Mouse (Mus musculus): Measurements from ENCODE around the gene Etd. TPM values are rescaled to one million over a fixed set of nuclear protein-coding genes. Genes with fewer than 3 reads are reported as not detected.
"Not testable (repeated sequence)": the region's sequence is repeated elsewhere in the genome, so short reads cannot be mapped to it uniquely, and the experiment has no call there.

Gene Etd
- not detected in 2 replicates for polyA plus RNA-seq (2014; fragmentation: Nextera tagmentation; extraction: Ambion mirVana)

- Histone ChIP-seq H3K36me3 (ENCODE audit: control insufficient read depth, insufficient read depth, low read length) (no peaks in the 10 kb centered on the region), H3K9me3 (ENCODE audit: control insufficient read depth, low read length) (no peaks in the 10 kb centered on the region), H3K27me3 (ENCODE audit: control insufficient read depth, insufficient read depth, low read length) (no peaks in the 10 kb centered on the region), H3K9ac (replicated peaks; ENCODE audit: low read depth, low read length) (no peak within 1 kb of the TSS), H3K4me3 (ENCODE audit: low read depth, low read length) (no peak within 1 kb of the TSS), H3K27ac (ENCODE audit: low read depth, low read length) (no peak within 1 kb of the TSS), H3K4me1 (ENCODE audit: control insufficient read depth, insufficient read depth, low read length) (no peaks in the 10 kb centered on the region), H3K4me2 (ENCODE audit: low read depth, low read length) (no peak within 1 kb of the TSS)
- no peak for ATAC-seq (ENCODE audit: low read depth)
- 85% methylated on average over 3 of the region's 3 CpGs for WGBS
These were observed at the start of gene Etd for GRCm38 (mm10) chrX:53434618-53435017. Etd (plus strand) TSS chrX:53434918.

DNA sequence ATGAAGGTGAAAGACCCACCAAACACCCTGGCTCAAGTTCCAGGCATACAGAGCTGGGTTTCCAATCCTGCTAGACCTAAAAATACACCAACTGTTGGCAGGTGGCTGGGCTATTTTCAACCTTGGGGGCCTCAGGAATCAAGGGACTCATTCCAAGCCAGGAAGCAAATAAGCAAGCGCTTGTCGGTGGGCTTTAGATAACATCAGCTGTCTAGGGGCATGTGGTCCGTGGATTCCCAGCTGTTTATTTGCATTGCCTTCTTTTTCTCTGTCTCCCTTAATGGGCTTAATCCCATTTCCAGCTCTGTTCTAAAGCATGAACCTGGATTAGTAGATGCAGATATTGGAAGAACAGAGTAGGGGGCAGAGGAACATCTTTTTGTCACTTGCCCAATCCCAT is 48.4 kb upstream of the Etd start:
- Histone ChIP-seq H3K9me3 (ENCODE audit: control insufficient read depth, low read length) (no peaks in the 10 kb centered on the region), H3K4me3 (ENCODE audit: low read depth, low read length) (no peak overlapping the region), H3K27ac (ENCODE audit: low read depth, low read length) (no peak overlapping the region), H3K36me3 (ENCODE audit: control insufficient read depth, insufficient read depth, low read length) (no peaks in the 10 kb centered on the region), H3K27me3 (ENCODE audit: control insufficient read depth, insufficient read depth, low read length) (no peaks in the 10 kb centered on the region), H3K4me2 (ENCODE audit: low read depth, low read length) (no peak overlapping the region), H3K9ac (replicated peaks; ENCODE audit: low read depth, low read length) (no peak overlapping the region), H3K4me1 (ENCODE audit: control insufficient read depth, insufficient read depth, low read length) (no peaks in the 10 kb centered on the region)
- no peak for ATAC-seq (ENCODE audit: low read depth)
- WGBS: 78% methylated on average over 3 of the region's 3 CpGs

GRCm38 (mm10) chrX:53432888-53433287 is 1.8 kb upstream of the Etd start:
- Histone ChIP-seq H3K4me1 (ENCODE audit: control insufficient read depth, insufficient read depth, low read length) (no peaks in the 10 kb centered on the region), H3K9ac (replicated peaks; ENCODE audit: low read depth, low read length) (no peak overlapping the region), H3K4me3 (ENCODE audit: low read depth, low read length) (no peak overlapping the region), H3K27ac (ENCODE audit: low read depth, low read length) (no peak overlapping the region), H3K27me3 (ENCODE audit: control insufficient read depth, insufficient read depth, low read length) (no peaks in the 10 kb centered on the region), H3K36me3 (ENCODE audit: control insufficient read depth, insufficient read depth, low read length) (no peaks in the 10 kb centered on the region), H3K4me2 (ENCODE audit: low read depth, low read length) (no peak overlapping the region), H3K9me3 (ENCODE audit: control insufficient read depth, low read length) (no peaks in the 10 kb centered on the region)
- WGBS: 79% methylated on average over 1 of the region's 1 CpGs
- no peak for ATAC-seq (ENCODE audit: low read depth)

GRCm38 (mm10) chrX:53459573-53459972 is 24.9 kb downstream of the Etd start:
- H3K9me3 ChIP-seq (ENCODE audit: control insufficient read depth, low read length): no peaks in the 10 kb centered on the region
- no peaks in the 10 kb centered on the region for H3K36me3 ChIP-seq (ENCODE audit: control insufficient read depth, insufficient read depth, low read length)
- no peak overlapping the region for H3K4me3 ChIP-seq (ENCODE audit: low read depth, low read length)
- no peak for ATAC-seq (ENCODE audit: low read depth)
- H3K4me2 ChIP-seq (ENCODE audit: low read depth, low read length): no peak overlapping the region
- no peak overlapping the region for H3K27ac ChIP-seq (ENCODE audit: low read depth, low read length)
- no peaks in the 10 kb centered on the region for H3K27me3 ChIP-seq (ENCODE audit: control insufficient read depth, insufficient read depth, low read length)
- H3K4me1 ChIP-seq (ENCODE audit: control insufficient read depth, insufficient read depth, low read length): no peaks in the 10 kb centered on the region
- WGBS: 50% methylated on average over 3 of the region's 3 CpGs
- H3K9ac ChIP-seq (replicated peaks; ENCODE audit: low read depth, low read length): no peak overlapping the region

- H3K4me3 ChIP-seq (ENCODE audit: low read depth, low read length); ATAC-seq (ENCODE audit: low read depth); H3K27ac ChIP-seq (ENCODE audit: low read depth, low read length); H3K27me3 ChIP-seq (ENCODE audit: control insufficient read depth, insufficient read depth, low read length); H3K4me1 ChIP-seq (ENCODE audit: control insufficient read depth, insufficient read depth, low read length); H3K4me2 ChIP-seq (ENCODE audit: low read depth, low read length); H3K9ac ChIP-seq (replicated peaks; ENCODE audit: low read depth, low read length); H3K36me3 ChIP-seq (ENCODE audit: control insufficient read depth, insufficient read depth, low read length); H3K9me3 ChIP-seq (ENCODE audit: control insufficient read depth, low read length): not testable (repeated sequence)
These were observed 29.5 kb downstream of the Etd start for GRCm38 (mm10) chrX:53464194-53464593.

Other genes with a start within 250 kb of the Etd start
- 0.50 TPM in 1 of 2 replicates, not detected in the other for gene Plac1, start 194.8 kb upstream of the Etd start, polyA plus RNA-seq (2014; fragmentation: Nextera tagmentation; extraction: Ambion mirVana)
- gene Fam122b, start 165.1 kb upstream of the Etd start, polyA plus RNA-seq (2014; fragmentation: Nextera tagmentation; extraction: Ambion mirVana): 3.6 and 4.0 TPM in 2 replicates
- not detected in 2 replicates for gene Fam122c, start 161.5 kb upstream of the Etd start, polyA plus RNA-seq (2014; fragmentation: Nextera tagmentation; extraction: Ambion mirVana)
- 41.9 and 55.4 TPM in 2 replicates for gene Mospd1, start 64.4 kb upstream of the Etd start, polyA plus RNA-seq (2014; fragmentation: Nextera tagmentation; extraction: Ambion mirVana)
- 249 and 295 TPM in 2 replicates for gene Rtl8c, start 173.1 kb downstream of the Etd start, polyA plus RNA-seq (2014; fragmentation: Nextera tagmentation; extraction: Ambion mirVana)
- gene Gm14597, start 174.1 kb downstream of the Etd start, polyA plus RNA-seq (2014; fragmentation: Nextera tagmentation; extraction: Ambion mirVana): 0.59 TPM in 1 of 2 replicates, not detected in the other
- 237 and 276 TPM in 2 replicates for gene Rtl8a, start 208.8 kb downstream of the Etd start, polyA plus RNA-seq (2014; fragmentation: Nextera tagmentation; extraction: Ambion mirVana)
- gene Rtl8b, start 235.5 kb downstream of the Etd start, polyA plus RNA-seq (2014; fragmentation: Nextera tagmentation; extraction: Ambion mirVana): 179 and 190 TPM in 2 replicates